Mouse (Mus musculus): Measurements from ENCODE around the gene Gimap3.

Gimap3 gene

GRCm38 (mm10) chr6:48742422-48743351 lies 28.0 kb downstream of the Gimap3 start:
- DNase-seq (ENCODE audit: low read depth) = no peak

- no peak for DNase-seq (ENCODE audit: low read depth)
Measured at GRCm38 (mm10) chr6:48741711-48742206, 28.9 kb downstream of the Gimap3 start.

GRCm38 (mm10) chr6:48741273-48741672 lies 29.4 kb downstream of the Gimap3 start:
- DNase-seq (ENCODE audit: low read depth) = no peak

GRCm38 (mm10) chr6:48740501-48741169 lies 30.0 kb downstream of the Gimap3 start:
- no peak for DNase-seq (ENCODE audit: low read depth)

GRCm38 (mm10) chr6:48739780-48740055 lies 30.9 kb downstream of the Gimap3 start:
- DNase-seq (ENCODE audit: low read depth) = no peak

GRCm38 (mm10) chr6:48738961-48739779 lies 31.5 kb downstream of the Gimap3 start, which contains the start of gene Gimap1:
Gimap1 (plus strand) TSS chr6:48739054.
- DNase-seq (ENCODE audit: low read depth) = no peak

- no peak for DNase-seq (ENCODE audit: low read depth)
Measured at GRCm38 (mm10) chr6:48737688-48738087, 33.0 kb downstream of the Gimap3 start.

GRCm38 (mm10) chr6:48737053-48737452 lies 33.6 kb downstream of the Gimap3 start:
- no peak for DNase-seq (ENCODE audit: low read depth)

- no peak for DNase-seq (ENCODE audit: low read depth)
Measured at GRCm38 (mm10) chr6:48733660-48734059, 37.0 kb downstream of the Gimap3 start.

- no peak for DNase-seq (ENCODE audit: low read depth)
Measured at GRCm38 (mm10) chr6:48732864-48733304, 37.8 kb downstream of the Gimap3 start.

GRCm38 (mm10) chr6:48727761-48728160 lies 42.9 kb downstream of the Gimap3 start:
- no peak for DNase-seq (ENCODE audit: low read depth)

GRCm38 (mm10) chr6:48725476-48725875 lies 45.2 kb downstream of the Gimap3 start:
- no peak for DNase-seq (ENCODE audit: low read depth)

GRCm38 (mm10) chr6:48723468-48723867 lies 47.2 kb downstream of the Gimap3 start:
- no peak for DNase-seq (ENCODE audit: low read depth)

GRCm38 (mm10) chr6:48720326-48720725 lies 50.3 kb downstream of the Gimap3 start:
- DNase-seq (ENCODE audit: low read depth) = no peak

- DNase-seq (ENCODE audit: low read depth) = no peak
Measured at GRCm38 (mm10) chr6:48718455-48718854, 52.2 kb downstream of the Gimap3 start, which contains the start of the genes Gm28053 and Gimap7. Gm28053 (plus strand) TSS chr6:48718607. Gimap7 (plus strand) TSS chr6:48718621.
